In genomic region chrX:150477854-150478780, GRCm38 (mm10) we compare ENCODE assay signal across 8 mouse cellular contexts. TPM values are rescaled to one million over a fixed set of nuclear protein-coding genes. Genes with fewer than 3 reads are reported as not detected.
DNase-seq lines count a peak whose midpoint lies in the region; ATAC-seq and TF ChIP-seq lines count a peak whose summit lies in the region.

No protein-coding gene starts in this region.

- peak; percentile 95 for DNase-seq in MEL (ENCODE audit: low read depth, low spot score)
- peak; percentile 90 to 93 for DNase-seq in cerebellum, adult 2 months
- peak; percentile 92 for DNase-seq in forelimb bud, embryonic 11.5 days (ENCODE audit: low read depth, low spot score)
- DNase-seq in hindbrain, embryonic 10.5 days (ENCODE audit: low spot score) = peak; percentile 81
- DNase-seq in layer of hippocampus, adult 9-11 months = peak; percentile 94
- peak; percentile 97 for DNase-seq in lung, postnatal 0 days (ENCODE audit: low spot score)
- DNase-seq in ovary, postnatal 14 days (ENCODE audit: low spot score) = peak; percentile 83
- DNase-seq in thymus, postnatal 14 days = peak; percentile 79

- no peaks in the 10 kb centered on the region for H3K27me3 ChIP-seq in MEL (ENCODE audit: control insufficient read depth in 1 of 2, insufficient read depth in 2 of 2, low read length in 2 of 2)
- no peaks in the 10 kb centered on the region for H3K27me3 ChIP-seq in cerebellum, adult 2 months (ENCODE audit: control insufficient read depth, insufficient read depth, low read length)
- no peaks in the 10 kb centered on the region for H3K27me3 ChIP-seq in hindbrain, embryonic 10.5 days (ENCODE audit: insufficient read depth, poor library complexity, severe bottlenecking)
- no peaks in the 10 kb centered on the region for H3K27me3 ChIP-seq in lung, postnatal 0 days (replicated peaks; ENCODE audit: insufficient read depth, low read length)

- TF ChIP-seq CTCF in MEL (IDR thresholded peaks at IDR 0.05 in 2 of 3, conservative IDR thresholded peaks at IDR 0.05 in 1 of 3; ENCODE audit: control insufficient read depth in 1 of 3, insufficient read depth in 1 of 3, low read depth in 2 of 3, low read length in 3 of 3, poor library complexity in 1 of 3, severe bottlenecking in 1 of 3) = peak; percentile 72 to 97 (median 93)
- TF ChIP-seq CTCF in cerebellum, adult 2 months (IDR thresholded peaks at IDR 0.05; ENCODE audit: borderline replicate concordance, insufficient read depth, low read depth, low read length) = peak; percentile 70
- peak; percentile 96 for TF ChIP-seq CTCF in lung, postnatal 0 days (IDR thresholded peaks at IDR 0.05)

- peak; percentile 99 for ATAC-seq in lung, postnatal 0 days

- H3K36me3 ChIP-seq in MEL (ENCODE audit: control insufficient read depth in 1 of 2, insufficient read depth in 2 of 2, low read length in 2 of 2) = peaks cover 0 to 4% of the 10 kb centered on the region in 2 experiments; a peak in 2 of 4 replicates
- no peaks in the 10 kb centered on the region for H3K36me3 ChIP-seq in hindbrain, embryonic 10.5 days
- no peaks in the 10 kb centered on the region for H3K36me3 ChIP-seq in lung, postnatal 0 days (ENCODE audit: insufficient read depth, low read length)

- peak overlapping the region; percentile 62 to 92 for H3K4me3 ChIP-seq in MEL (ENCODE audit: control insufficient read depth in 1 of 2, insufficient read depth in 1 of 2, low read depth in 2 of 2, low read length in 2 of 2)
- peak overlapping the region; percentile 95 for H3K4me3 ChIP-seq in cerebellum, adult 2 months (replicated peaks; ENCODE audit: insufficient read depth, low read depth, low read length)
- H3K4me3 ChIP-seq in hindbrain, embryonic 10.5 days = peak overlapping the region; percentile 53
- H3K4me3 ChIP-seq in lung, postnatal 0 days (ENCODE audit: low read depth, low read length) = peak overlapping the region; percentile 49

- peak overlapping the region; percentile 92 for H3K9ac ChIP-seq in MEL (ENCODE audit: control insufficient read depth, low read depth, low read length, poor library complexity, severe bottlenecking)
- H3K9ac ChIP-seq in lung, postnatal 0 days (replicated peaks; ENCODE audit: low read depth) = peak overlapping the region; percentile 51

- TF ChIP-seq POLR2A in MEL (IDR thresholded peaks at IDR 0.05; ENCODE audit: control insufficient read depth in 1 of 2, insufficient read depth in 1 of 2, low read depth in 1 of 2, low read length in 2 of 2, poor library complexity in 1 of 2) = no peak; a peak in 1 of 4 replicates
- TF ChIP-seq POLR2A in cerebellum, adult 2 months (IDR thresholded peaks at IDR 0.05; ENCODE audit: borderline replicate concordance, insufficient read depth, low read length) = no peak

- peak overlapping the region; percentile 96 for H3K27ac ChIP-seq in MEL (ENCODE audit: control insufficient read depth, low read depth, low read length)
- peak overlapping the region; percentile 100 for H3K27ac ChIP-seq in cerebellum, adult 2 months (ENCODE audit: insufficient read depth, low read length)
- H3K27ac ChIP-seq in hindbrain, embryonic 10.5 days = peak overlapping the region; percentile 91
- peak overlapping the region; percentile 86 for H3K27ac ChIP-seq in lung, postnatal 0 days (ENCODE audit: low read length)

- H3K4me1 ChIP-seq in MEL (ENCODE audit: control insufficient read depth in 1 of 2, insufficient read depth in 2 of 2, low read length in 2 of 2) = peaks cover 0 to 4% of the 10 kb centered on the region in 2 experiments; a peak in 1 of 4 replicates
- H3K4me1 ChIP-seq in cerebellum, adult 2 months (ENCODE audit: control insufficient read depth, insufficient read depth, low read length) = no peaks in the 10 kb centered on the region
- H3K4me1 ChIP-seq in hindbrain, embryonic 10.5 days (replicated peaks) = no peaks in the 10 kb centered on the region
- no peaks in the 10 kb centered on the region for H3K4me1 ChIP-seq in lung, postnatal 0 days (ENCODE audit: insufficient read depth, low read depth, low read length)

- TF ChIP-seq EP300 in MEL (IDR thresholded peaks at IDR 0.05; ENCODE audit: low read depth in 1 of 2, low read length in 2 of 2) = peak; percentile 39 to 77; a peak in 3 of 4 replicates
- peak; percentile 65 for TF ChIP-seq EP300 in lung, postnatal 0 days (IDR thresholded peaks at IDR 0.05)

- under 1% methylated on average over 34 of the region's 34 CpGs for WGBS in cerebellum, adult 2 months
- under 1% methylated on average over 34 of the region's 34 CpGs for WGBS in hindbrain, embryonic 10.5 days
- under 1% methylated on average over 34 of the region's 34 CpGs for WGBS in lung, postnatal 0 days

- H3K9me3 ChIP-seq in MEL (replicated peaks; ENCODE audit: insufficient read depth, low read length) = no peaks in the 10 kb centered on the region
- H3K9me3 ChIP-seq in hindbrain, embryonic 10.5 days = no peaks in the 10 kb centered on the region
- no peaks in the 10 kb centered on the region for H3K9me3 ChIP-seq in lung, postnatal 0 days (ENCODE audit: low read length)

- TF ChIP-seq RAD21 in MEL (IDR thresholded peaks at IDR 0.05; ENCODE audit: low read depth, low read length) = peak; percentile 99

- no peaks in the 10 kb centered on the region; the same call in 1 of the 2 replicates for H3K79me2 ChIP-seq in MEL (ENCODE audit: control insufficient read depth, insufficient read depth, low read length, poor library complexity)

- no peak overlapping the region; the same call in 1 of the 2 replicates for H3K4me2 ChIP-seq in lung, postnatal 0 days (replicated peaks; ENCODE audit: low read depth, low read length)

TF ChIP-seq in MEL, 35 proteins besides CTCF, POLR2A, EP300 and RAD21 (continues in another document):
- peak; percentile 34; the same call in 1 of the 2 replicates for TF ChIP-seq MEF2A (IDR thresholded peaks at IDR 0.05; ENCODE audit: extremely low read depth, insufficient replicate concordance, low read depth, low read length, poor library complexity, severe bottlenecking)
- no peak for TF ChIP-seq GABPA (IDR thresholded peaks at IDR 0.05; ENCODE audit: low read depth, low read length)
- TF ChIP-seq ELF1 (IDR thresholded peaks at IDR 0.05; ENCODE audit: low read depth, low read length) = peak; percentile 93
- no peak for TF ChIP-seq CHD1 (IDR thresholded peaks at IDR 0.05; ENCODE audit: low read depth, low read length)
- TF ChIP-seq ZKSCAN1 (IDR thresholded peaks at IDR 0.05; ENCODE audit: low read depth, low read length) = peak; percentile 94; the same call in 1 of the 2 replicates
- no peak for TF ChIP-seq POLR2AphosphoS5 (IDR thresholded peaks at IDR 0.05; ENCODE audit: borderline replicate concordance, low read depth, low read length)
- TF ChIP-seq KAT2A (conservative IDR thresholded peaks at IDR 0.05; ENCODE audit: low read depth, low read length) = no peak; the same call in 1 of the 2 replicates
- peak; percentile 77 for TF ChIP-seq MXI1 (IDR thresholded peaks at IDR 0.05; ENCODE audit: low read depth, low read length)
- TF ChIP-seq MYB (IDR thresholded peaks at IDR 0.05; ENCODE audit: low read depth, low read length) = no peak
- TF ChIP-seq BHLHE40 (IDR thresholded peaks at IDR 0.05; ENCODE audit: borderline replicate concordance, low read depth, low read length) = peak; percentile 65; the same call in 1 of the 2 replicates
- TF ChIP-seq USF1 (IDR thresholded peaks at IDR 0.05; ENCODE audit: low read depth, low read length) = no peak
- TF ChIP-seq NELFE (IDR thresholded peaks at IDR 0.05; ENCODE audit: low read depth, low read length) = peak; percentile 33; the same call in 1 of the 2 replicates
- no peak for TF ChIP-seq NRF1 (IDR thresholded peaks at IDR 0.05; ENCODE audit: insufficient read depth, low read depth, low read length, poor library complexity, severe bottlenecking)
- TF ChIP-seq ETS1 (IDR thresholded peaks at IDR 0.05; ENCODE audit: low read depth, low read length) = peak; percentile 96
- 0 out of 2 replicates have a peak, but pooled peaks have one; percentile 29 for TF ChIP-seq TCF12 (IDR thresholded peaks at IDR 0.05; ENCODE audit: low read depth, low read length)
- peak; percentile 88 for TF ChIP-seq JUND (IDR thresholded peaks at IDR 0.05; ENCODE audit: low read depth, low read length)
- TF ChIP-seq TBP (IDR thresholded peaks at IDR 0.05; ENCODE audit: low read depth, low read length) = peak; percentile 61; the same call in 1 of the 2 replicates
- TF ChIP-seq UBTF (IDR thresholded peaks at IDR 0.05; ENCODE audit: borderline replicate concordance, insufficient read depth, low read depth, low read length) = no peak
- TF ChIP-seq ZNF384 (IDR thresholded peaks at IDR 0.05; ENCODE audit: low read depth, low read length) = peak; percentile 100
- TF ChIP-seq ZMIZ1 (IDR thresholded peaks at IDR 0.05; ENCODE audit: low read depth, low read length) = peak; percentile 26; the same call in 1 of the 2 replicates
- no peak for TF ChIP-seq MAFK (IDR thresholded peaks at IDR 0.05; ENCODE audit: borderline replicate concordance, low read depth, low read length)
- 0 out of 2 replicates have a peak, but pooled peaks have one; percentile 15 for TF ChIP-seq RCOR1 (IDR thresholded peaks at IDR 0.05; ENCODE audit: low read depth, low read length)
- no peak; the same call in 1 of the 2 replicates for TF ChIP-seq E2F4 (IDR thresholded peaks at IDR 0.05; ENCODE audit: borderline replicate concordance, low read depth, low read length)
- no peak for TF ChIP-seq GATA1 (IDR thresholded peaks at IDR 0.05; ENCODE audit: low read depth, low read length)
- peak; percentile 85 for TF ChIP-seq SIN3A (IDR thresholded peaks at IDR 0.05; ENCODE audit: low read length)
- peak; percentile 96 for TF ChIP-seq MAZ (IDR thresholded peaks at IDR 0.05; ENCODE audit: low read depth, low read length)
- TF ChIP-seq HCFC1 (IDR thresholded peaks at IDR 0.05; ENCODE audit: low read depth, low read length) = peak; percentile 81
- TF ChIP-seq POLR2AphosphoS2 (IDR thresholded peaks at IDR 0.05; ENCODE audit: low read length) = peak; percentile 75; the same call in 1 of the 2 replicates
- peak; percentile 84 for TF ChIP-seq SMC3 (IDR thresholded peaks at IDR 0.05; ENCODE audit: low read depth, low read length)
- TF ChIP-seq TAL1 (IDR thresholded peaks at IDR 0.05; ENCODE audit: low read length) = no peak
- no peak; the same call in 1 of the 2 replicates for TF ChIP-seq CHD2 (IDR thresholded peaks at IDR 0.05; ENCODE audit: low read length)
- peak; percentile 66; the same call in 1 of the 2 replicates for TF ChIP-seq MYC (IDR thresholded peaks at IDR 0.05; ENCODE audit: low read depth, low read length)

RNA-seq across cellular contexts. Expression of gene Tmem29, which starts 19.2 kb away (rescaled TPM):
- 36.4 and 37.1 TPM in 2 replicates for total RNA-seq in MEL (2012; rRNA removed)
- 10 to 100 TPM in 1 of 2 experiments, not detected in 1; 66.5 TPM for polyA plus RNA-seq in MEL (2012; ENCODE audit: insufficient read depth in 1 of 2, insufficient read length in 2 of 2, low read depth in 1 of 2, low replicate concordance in 2 of 2, missing spikeins in 1 of 2)
- 29.6 and 34.2 TPM in 2 replicates for polyA plus RNA-seq in cerebellum, adult 2 months (2012; rRNA removed)
- 39.1 and 45.3 TPM in 2 replicates for polyA plus RNA-seq in hindbrain, embryonic 10.5 days (2016; fragmentation: Nextera tagmentation; extraction: Ambion mirVana)
- 20.5 and 21.3 TPM in 2 replicates for polyA plus RNA-seq in lung, postnatal 0 days (2015; fragmentation: Nextera tagmentation; extraction: Ambion mirVana)

Comparison
In these comparisons a context has a peak if more than half of its experiments do, and no peak if none do; other contexts are left out.
1. Peak in every context shown above with its lines: DNase-seq, ATAC-seq, H3K4me3 ChIP-seq and H3K27ac ChIP-seq.